ENCODE assay signal across 27 mouse cellular contexts in genomic region chr14:76700190-76700589, GRCm38 (mm10).
DNase-seq lines count a peak whose midpoint lies in the region; ATAC-seq lines count a peak whose summit lies in the region.
"Had no signal": no experiment of that assay in that cellular context is flagged by ENCODE, and none has a peak within 500 bp of the region (broad histone marks: within the 10 kb centered on the region; RNA-seq: fewer than 3 reads in every experiment).

No protein-coding gene starts in this region.

- H3K27ac ChIP-seq in heart, embryonic 13.5 days (replicated peaks) = peak overlapping the region; percentile 48; the same call in 1 of the 2 replicates
- no peak overlapping the region for H3K27ac ChIP-seq in midbrain, embryonic 11.5 days (ENCODE audit: low read depth, low read length)
- no peak overlapping the region for H3K27ac ChIP-seq in midbrain, embryonic 14.5 days (replicated peaks; ENCODE audit: low read depth, low read length)
- H3K27ac ChIP-seq: embryonic facial prominence, embryonic 12.5 days; embryonic facial prominence, embryonic 15.5 days; gastrocnemius, adult 2 months; hindbrain, embryonic 12.5 days; hindbrain, embryonic 15.5 days had no signal

- DNase-seq in heart, adult 18-20 months = no peak
- DNase-seq in midbrain, embryonic 11.5 days (ENCODE audit: low spot score, missing footprints) = peak; percentile 67
- DNase-seq in midbrain, embryonic 14.5 days = no peak
- DNase-seq in NIH3T3 (ENCODE audit: low read depth) = peak; percentile 38
- no peak for DNase-seq in adrenal gland, postnatal 10 days
- DNase-seq in embryo, embryonic 9.5 days (ENCODE audit: extremely low spot score) = no peak
- DNase-seq: adrenal gland, adult 8-10 months; cerebellum, adult 11-12 months; cerebellum, adult 8-10 months; cerebellum, postnatal 10 days; cerebellum, postnatal 36 days; forebrain, postnatal 0 days; gastrocnemius, adult 2 months; gastrocnemius, postnatal 14 days; heart, adult 11 months; heart, postnatal 14 days; kidney, adult 2 months had no signal

- no peak overlapping the region for H3K4me2 ChIP-seq in heart, embryonic 13.5 days
- no peak overlapping the region for H3K4me2 ChIP-seq in midbrain, embryonic 11.5 days
- H3K4me2 ChIP-seq in midbrain, embryonic 14.5 days (ENCODE audit: low read length) = no peak overlapping the region
- H3K4me2 ChIP-seq: embryonic facial prominence, embryonic 12.5 days; embryonic facial prominence, embryonic 15.5 days; hindbrain, embryonic 12.5 days; hindbrain, embryonic 15.5 days had no signal

- H3K4me1 ChIP-seq in heart, embryonic 13.5 days = peaks cover 67% of the 10 kb centered on the region
- no peaks in the 10 kb centered on the region for H3K4me1 ChIP-seq in midbrain, embryonic 11.5 days (ENCODE audit: control insufficient read depth, insufficient read depth, low read length)
- 0 out of 2 replicates have a peak, but pooled peaks cover 4% of the 10 kb centered on the region for H3K4me1 ChIP-seq in midbrain, embryonic 14.5 days (ENCODE audit: control insufficient read depth, insufficient read depth, low read length)

- no peak overlapping the region for H3K4me3 ChIP-seq in heart, embryonic 13.5 days
- no peak overlapping the region for H3K4me3 ChIP-seq in midbrain, embryonic 11.5 days (ENCODE audit: low read depth, low read length)
- H3K4me3 ChIP-seq in midbrain, embryonic 14.5 days (replicated peaks; ENCODE audit: low read depth, low read length) = no peak overlapping the region
- H3K4me3 ChIP-seq: embryonic facial prominence, embryonic 12.5 days; embryonic facial prominence, embryonic 15.5 days; gastrocnemius, adult 2 months; hindbrain, embryonic 12.5 days; hindbrain, embryonic 15.5 days had no signal

- no peaks in the 10 kb centered on the region for H3K36me3 ChIP-seq in heart, embryonic 13.5 days
- H3K36me3 ChIP-seq in midbrain, embryonic 11.5 days (ENCODE audit: control insufficient read depth, insufficient read depth, low read length) = no peaks in the 10 kb centered on the region
- no peaks in the 10 kb centered on the region for H3K36me3 ChIP-seq in midbrain, embryonic 14.5 days (ENCODE audit: control insufficient read depth, insufficient read depth, low read length)
- H3K36me3 ChIP-seq: embryonic facial prominence, embryonic 12.5 days; embryonic facial prominence, embryonic 15.5 days; G1E; hindbrain, embryonic 12.5 days; hindbrain, embryonic 15.5 days had no signal

- H3K9ac ChIP-seq in heart, embryonic 13.5 days = no peak overlapping the region
- no peak overlapping the region for H3K9ac ChIP-seq in midbrain, embryonic 11.5 days (ENCODE audit: low read length)
- no peak overlapping the region for H3K9ac ChIP-seq in midbrain, embryonic 14.5 days (replicated peaks; ENCODE audit: low read length)
- H3K9ac ChIP-seq: embryonic facial prominence, embryonic 12.5 days; embryonic facial prominence, embryonic 15.5 days; forebrain, postnatal 0 days; hindbrain, embryonic 12.5 days; hindbrain, embryonic 15.5 days had no signal

- ATAC-seq in heart, embryonic 13.5 days (ENCODE audit: extremely low read depth, insufficient number of reproducible peaks, low FRiP score, low TSS enrichment) = no peak
- no peak for ATAC-seq in midbrain, embryonic 11.5 days (ENCODE audit: low FRiP score)
- no peak for ATAC-seq in midbrain, embryonic 14.5 days (ENCODE audit: low FRiP score, low TSS enrichment)
- ATAC-seq: activated CD4-positive, CD25-positive, alpha-beta regulatory T cell, adult 4 months; forebrain, embryonic 14.5 days; forebrain, postnatal 0 days; intestine, postnatal 0 days had no signal

- no peaks in the 10 kb centered on the region for H3K9me3 ChIP-seq in heart, embryonic 13.5 days
- no peaks in the 10 kb centered on the region for H3K9me3 ChIP-seq in midbrain, embryonic 11.5 days (ENCODE audit: control insufficient read depth, low read length)
- no peaks in the 10 kb centered on the region for H3K9me3 ChIP-seq in midbrain, embryonic 14.5 days (ENCODE audit: control insufficient read depth, low read length)
- H3K9me3 ChIP-seq: embryonic facial prominence, embryonic 12.5 days; embryonic facial prominence, embryonic 15.5 days; hindbrain, embryonic 12.5 days; hindbrain, embryonic 15.5 days had no signal

- H3K27me3 ChIP-seq in heart, embryonic 13.5 days (replicated peaks) = no peaks in the 10 kb centered on the region
- no peaks in the 10 kb centered on the region for H3K27me3 ChIP-seq in midbrain, embryonic 11.5 days (ENCODE audit: control insufficient read depth, insufficient read depth, low read length)
- no peaks in the 10 kb centered on the region for H3K27me3 ChIP-seq in midbrain, embryonic 14.5 days (ENCODE audit: control insufficient read depth, insufficient read depth, low read length)
- H3K27me3 ChIP-seq: CH12.LX; embryonic facial prominence, embryonic 12.5 days; embryonic facial prominence, embryonic 15.5 days; hindbrain, embryonic 12.5 days; hindbrain, embryonic 15.5 days had no signal

- WGBS in heart, embryonic 13.5 days = 67% methylated on average over 4 of the region's 4 CpGs
- 86% methylated on average over 4 of the region's 4 CpGs for WGBS in midbrain, embryonic 11.5 days
- 82% methylated on average over 4 of the region's 4 CpGs for WGBS in midbrain, embryonic 14.5 days

Comparison
In these comparisons a context has a peak if more than half of its experiments do, and no peak if none do; other contexts are left out.
1. DNase-seq: peak in midbrain, embryonic 11.5 days (single experiment) and NIH3T3 (single experiment); none in heart, adult 18-20 months (0 of 2), midbrain, embryonic 14.5 days (single experiment), adrenal gland, postnatal 10 days (single experiment) and embryo, embryonic 9.5 days (single experiment).